Mouse (Mus musculus): ENCODE measurements around the gene Nudt5. TPM values are rescaled to one million over a fixed set of nuclear protein-coding genes. Genes with fewer than 3 reads are reported as not detected.
A peak's percentile ranks its signal among the peaks of the same experiment; 100 is the strongest.

Nudt5 gene
- total RNA-seq, 4 experiments from 2014 or later, result 17.6 to 25.6 (median 23.2) TPM

- no peak for DNase-seq (ENCODE audit: low spot score in 2 of 2)
These were observed 18.0 kb downstream of the Nudt5 start, which contains the start of gene Gm13199 for GRCm38 (mm10) chr2:5862834-5863233. Gene Gm13199 (minus strand): TSS chr2:5862934.

GRCm38 (mm10) chr2:5867681-5868080 is 22.9 kb downstream of the Nudt5 start:
- no peak for DNase-seq (ENCODE audit: low spot score in 2 of 2)

GRCm38 (mm10) chr2:5869746-5870145 is 24.9 kb downstream of the Nudt5 start:
- DNase-seq (ENCODE audit: low spot score in 2 of 2), result no peak

GRCm38 (mm10) chr2:5877446-5877845 is 32.6 kb downstream of the Nudt5 start:
- no peak for DNase-seq (ENCODE audit: low spot score in 2 of 2)

- no peak for DNase-seq (ENCODE audit: low spot score in 2 of 2)
These were observed 44.0 kb downstream of the Nudt5 start for GRCm38 (mm10) chr2:5888865-5889264.

GRCm38 (mm10) chr2:5889412-5889811 is 44.6 kb downstream of the Nudt5 start:
- DNase-seq (ENCODE audit: low spot score in 2 of 2), result no peak

- no peak for DNase-seq (ENCODE audit: low spot score in 2 of 2)
These were observed 49.5 kb downstream of the Nudt5 start for GRCm38 (mm10) chr2:5894296-5894695.

GRCm38 (mm10) chr2:5894843-5895570 is 50.2 kb downstream of the Nudt5 start, which contains the start of gene Sec61a2:
Gene Sec61a2 (minus strand): TSS chr2:5895432.
- peak; percentile 97 to 99 for DNase-seq (ENCODE audit: low spot score in 2 of 2)

GRCm38 (mm10) chr2:5900145-5900544 is 55.3 kb downstream of the Nudt5 start:
- no peak for DNase-seq (ENCODE audit: low spot score in 2 of 2)

- DNase-seq (ENCODE audit: low spot score in 2 of 2), result peak; percentile 51 to 71
These were observed 61.3 kb downstream of the Nudt5 start for GRCm38 (mm10) chr2:5906092-5906491.

GRCm38 (mm10) chr2:5906625-5907024 is 61.8 kb downstream of the Nudt5 start:
- no peak for DNase-seq (ENCODE audit: low spot score in 2 of 2)

GRCm38 (mm10) chr2:5911282-5911965 is 66.6 kb downstream of the Nudt5 start:
- DNase-seq (ENCODE audit: low spot score in 2 of 2), result no peak

Other genes starting within 250 kb of the Nudt5 start
- 100 to 1,000 TPM; 133 to 174 (median 152) TPM for gene Camk1d, start 130.5 kb upstream of the Nudt5 start, total RNA-seq (2022)
- 100 to 1,000 TPM; 130 to 158 (median 141) TPM for gene Cdc123, start 145 bp downstream of the Nudt5 start, total RNA-seq (2022)
- gene Gm13199, start 17.9 kb downstream of the Nudt5 start, total RNA-seq (2022), result 1 to 10 TPM in 3 of 4 experiments, under 1 TPM in 1; 0.80 to 4.7 (median 2.3) TPM
- gene Sec61a2, start 50.4 kb downstream of the Nudt5 start, total RNA-seq (2022), result 100 to 1,000 TPM in 2 of 4 experiments, 10 to 100 TPM in 2; 88.3 to 135 (median 101) TPM
- 10 to 100 TPM in 3 of 4 experiments, 1 to 10 TPM in 1; 6.9 to 12.3 (median 11.1) TPM for gene Dhtkd1, start 97.8 kb downstream of the Nudt5 start, total RNA-seq (2022)
- 10 to 100 TPM; 32.6 to 52.1 (median 41.1) TPM for gene Upf2, start 106.5 kb downstream of the Nudt5 start, total RNA-seq (2022)